Mouse (Mus musculus) urinary bladder, postnatal 36 days (tissue): ENCODE measurements around the gene Cep164.
"Not testable (repeated sequence)": the region's sequence is repeated elsewhere in the genome, so short reads cannot be mapped to it uniquely, and the experiment has no call there.

Source experiments
- DNase-seq, 2 experiments: peaks; one replicate each; pipeline ENCODE4 v3.0.0; 2022; ENCODE audit warnings: low spot score in 2 of 2, mixed read lengths in 1 of 2

The Cep164 gene

GRCm38 (mm10) chr9:45828291-45828963, at the start of gene Cep164:
Cep164 (minus strand) TSS chr9:45828691.
- DNase-seq = peak; percentile 82 to 86

- DNase-seq = peak; percentile 16 to 20
Observed at GRCm38 (mm10) chr9:45877928-45878327, 49.4 kb upstream of the Cep164 start.

GRCm38 (mm10) chr9:45870265-45870664, 41.8 kb upstream of the Cep164 start:
- DNase-seq = no peak

- DNase-seq = no peak
Observed at GRCm38 (mm10) chr9:45869181-45869580, 40.7 kb upstream of the Cep164 start.

GRCm38 (mm10) chr9:45861813-45862212, 33.3 kb upstream of the Cep164 start:
- DNase-seq = no peak

- no peak for DNase-seq
Observed at GRCm38 (mm10) chr9:45859364-45859763, 30.9 kb upstream of the Cep164 start.

- DNase-seq = no peak
Observed at GRCm38 (mm10) chr9:45854136-45854535, 25.6 kb upstream of the Cep164 start.

- no peak for DNase-seq
Observed at GRCm38 (mm10) chr9:45853695-45854094, 25.2 kb upstream of the Cep164 start.

GRCm38 (mm10) chr9:45851776-45852175, 23.3 kb upstream of the Cep164 start:
- DNase-seq = no peak

GRCm38 (mm10) chr9:45851330-45851729, 22.8 kb upstream of the Cep164 start:
- no peak for DNase-seq

GRCm38 (mm10) chr9:45850528-45851155, 22.2 kb upstream of the Cep164 start:
- DNase-seq = no peak

GRCm38 (mm10) chr9:45849528-45850408, 21.3 kb upstream of the Cep164 start:
- DNase-seq = peak in 1 of 2 experiments; percentile 64

- no peak for DNase-seq
Observed at GRCm38 (mm10) chr9:45846891-45847460, 18.5 kb upstream of the Cep164 start.

GRCm38 (mm10) chr9:45846176-45846575, 17.7 kb upstream of the Cep164 start:
- not testable (repeated sequence) for DNase-seq

GRCm38 (mm10) chr9:45845541-45845940, 17.1 kb upstream of the Cep164 start:
- no peak for DNase-seq

- DNase-seq = no peak
Observed at GRCm38 (mm10) chr9:45843780-45844179, 15.3 kb upstream of the Cep164 start.

- no peak for DNase-seq
Observed at GRCm38 (mm10) chr9:45843007-45843406, 14.5 kb upstream of the Cep164 start.

- DNase-seq = no peak
Observed at GRCm38 (mm10) chr9:45841458-45841857, 13.0 kb upstream of the Cep164 start.

GRCm38 (mm10) chr9:45840331-45840730, 11.8 kb upstream of the Cep164 start:
- no peak for DNase-seq

GRCm38 (mm10) chr9:45839982-45840300, 11.4 kb upstream of the Cep164 start:
- no peak for DNase-seq

GRCm38 (mm10) chr9:45839139-45839981, 10.9 kb upstream of the Cep164 start:
- DNase-seq = no peak
